Mouse (Mus musculus): ENCODE results near the gene Btnl6. TPM values are rescaled to one million over a fixed set of nuclear protein-coding genes. Genes with fewer than 3 reads are reported as not detected.
"Not testable (repeated sequence)": the region's sequence is repeated elsewhere in the genome, so short reads cannot be mapped to it uniquely, and the experiment has no call there.

Gene Btnl6
- total RNA-seq (2021), result not detected
- long read RNA-seq, experiment 1, result 0 reads
- long read RNA-seq, experiment 2, result 0 reads

DNA sequence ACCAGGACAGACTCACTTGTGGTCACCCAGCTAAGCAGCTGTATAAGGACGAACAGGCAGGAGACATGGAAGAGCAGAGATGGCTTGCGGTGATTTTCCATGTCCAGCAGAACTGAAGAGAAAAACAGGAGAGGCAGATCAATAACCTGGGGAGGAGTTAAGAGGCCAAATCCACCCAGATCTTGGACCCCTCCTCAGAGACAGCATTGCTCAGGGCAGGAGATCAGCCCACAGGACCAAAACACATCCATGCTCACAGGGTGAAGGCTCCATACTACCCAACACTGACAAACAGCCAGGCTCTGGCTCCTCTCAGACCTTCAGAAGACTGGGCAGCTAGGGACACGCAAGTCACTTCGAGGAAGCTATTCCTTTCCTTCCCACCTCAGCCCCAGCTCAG lies at the start of gene Btnl6:
TSS of gene Btnl6 (minus strand) at position 101 of the 400 bp plus-strand sequence.
- intact Hi-C loops (cut with DNase I), result no loop called here
- no peak for DNase-seq

DNA sequence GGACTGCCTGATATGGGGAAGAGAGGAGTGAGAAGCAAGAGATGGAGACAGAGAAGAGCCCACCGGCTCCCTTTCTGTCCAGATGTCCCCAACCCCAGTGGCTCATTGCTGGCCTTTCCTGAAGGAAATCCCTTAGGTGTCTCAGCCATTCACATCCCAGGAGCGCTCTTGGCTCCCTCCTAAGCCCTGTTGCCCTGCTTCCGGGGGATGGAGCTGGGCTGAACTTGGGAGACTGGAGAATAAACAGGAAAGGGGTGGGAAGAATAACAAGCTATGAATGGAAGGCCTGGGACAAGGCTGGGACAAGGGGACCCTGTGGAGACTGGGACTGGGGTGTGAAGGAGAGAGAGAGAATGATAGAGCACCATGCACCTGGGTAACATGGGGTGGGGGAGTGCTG lies 47.6 kb upstream of the Btnl6 start:
- intact Hi-C loops (cut with DNase I), result no loop called here
- DNase-seq, result no peak

DNA sequence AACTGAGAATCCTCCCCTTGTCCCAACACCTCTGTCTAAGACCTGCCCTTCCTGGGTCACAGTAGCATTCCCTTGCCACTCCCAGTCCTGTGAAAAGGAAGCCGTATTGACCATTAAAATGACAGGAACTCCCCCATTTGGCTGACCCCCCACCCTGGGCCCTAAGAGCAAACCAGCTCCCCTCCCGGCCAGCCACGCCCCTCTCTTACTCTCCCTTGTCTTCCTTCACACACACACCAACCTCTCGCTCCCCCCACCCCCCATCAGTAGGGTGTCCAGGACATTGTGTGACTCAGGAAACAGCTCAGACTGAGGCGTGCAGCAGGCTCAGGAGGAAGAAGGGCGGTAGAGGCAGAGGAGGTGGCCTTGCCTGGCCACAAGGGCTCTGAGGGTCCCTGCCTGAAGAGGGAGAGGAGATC lies 46.9 kb upstream of the Btnl6 start, which contains the start of gene Notch4:
TSS of gene Notch4 (plus strand) at position 266 of the 419 bp plus-strand sequence.
- DNase-seq, result peak in 1 of 2 experiments; percentile 36
- intact Hi-C loops (cut with DNase I), result no loop called here

DNA sequence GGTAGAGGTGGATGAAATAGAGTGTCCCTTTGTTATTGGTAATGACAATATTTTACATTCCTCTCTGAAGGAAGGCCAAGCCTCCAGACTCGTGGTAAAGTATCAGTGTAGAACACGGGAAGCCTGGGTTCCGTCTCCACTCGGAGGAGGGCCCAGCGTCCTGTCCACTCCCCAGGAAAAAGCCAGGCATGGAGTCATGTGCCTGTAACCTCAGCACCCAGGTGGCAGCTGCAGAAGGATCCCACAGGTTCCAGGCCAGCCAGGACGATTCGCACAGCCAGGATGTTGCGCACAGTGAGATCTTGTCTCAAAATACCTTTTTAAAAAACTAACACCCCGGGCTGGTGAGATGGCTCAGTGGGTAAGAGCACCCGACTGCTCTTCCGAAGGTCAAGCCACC lies 46.2 kb upstream of the Btnl6 start:
- DNase-seq, result no peak
- intact Hi-C loops (cut with DNase I), result no loop called here

DNA sequence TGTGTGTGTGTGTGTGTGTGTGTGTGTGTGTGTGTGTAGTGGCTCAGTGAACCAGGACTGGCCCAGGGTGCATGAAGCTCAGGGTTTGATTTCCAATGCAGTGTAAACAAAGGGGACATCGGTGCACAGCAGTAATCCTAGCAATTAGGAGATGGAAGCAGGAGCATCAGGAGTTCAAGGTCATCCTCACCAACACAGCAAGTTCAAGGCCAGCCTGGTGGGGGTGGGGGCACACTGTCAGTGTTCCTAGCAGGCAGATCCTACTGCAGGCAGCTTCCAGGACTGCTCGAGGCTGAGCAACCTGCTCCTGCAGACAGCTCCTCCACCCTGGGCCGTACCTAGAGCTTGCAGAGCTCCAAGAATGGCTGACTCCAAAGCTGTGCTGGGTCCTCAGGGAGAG lies 45.4 kb upstream of the Btnl6 start:
- intact Hi-C loops (cut with DNase I), result no loop called here

DNA sequence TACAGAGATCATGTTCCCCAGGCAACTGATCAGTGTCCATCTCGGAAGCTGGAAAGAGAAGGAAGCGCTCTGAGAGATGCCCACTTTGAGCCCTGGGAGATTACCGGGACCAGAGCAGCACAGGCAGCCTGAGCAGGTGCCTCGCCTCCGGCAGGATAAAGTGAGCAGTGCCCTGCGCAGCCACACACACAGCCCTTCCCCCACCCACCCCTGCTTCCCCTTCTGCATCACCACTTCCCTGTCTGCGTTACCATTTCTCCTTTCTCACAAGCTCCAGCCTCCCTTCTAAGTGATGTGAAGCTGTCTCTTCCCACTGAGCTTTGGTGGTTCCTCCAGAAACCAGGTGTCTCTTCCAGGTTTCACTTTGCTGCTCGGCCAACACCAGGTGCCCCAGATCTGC lies 44.0 kb upstream of the Btnl6 start:
- intact Hi-C loops (cut with DNase I), result no loop called here

More for the DNA sequence above, 45.4 kb upstream of the Btnl6 start:
- DNase-seq, result no peak

DNA sequence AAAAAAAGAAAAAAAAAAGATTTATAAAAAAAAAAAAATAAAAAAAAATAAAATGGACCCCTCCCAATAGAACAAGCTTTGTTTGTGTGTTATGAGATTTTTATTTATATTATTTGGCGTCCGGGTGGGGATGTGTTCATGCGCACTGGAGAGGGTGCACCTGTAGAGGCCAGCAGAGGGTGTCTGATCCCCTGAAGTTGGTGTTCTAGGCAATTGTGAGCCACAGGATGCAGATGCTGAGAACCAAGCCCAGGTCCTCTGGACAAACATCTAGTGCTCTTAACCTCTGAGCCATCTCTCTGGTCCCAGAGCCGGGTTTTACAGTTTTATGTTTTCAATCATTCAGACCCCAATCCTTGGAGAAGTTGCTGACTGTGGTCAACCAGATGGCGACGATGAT lies 43.3 kb upstream of the Btnl6 start:
- intact Hi-C loops (cut with DNase I), result no loop called here
- DNase-seq, result no peak

More for the DNA sequence above, 44.0 kb upstream of the Btnl6 start:
- DNase-seq, result no peak

DNA sequence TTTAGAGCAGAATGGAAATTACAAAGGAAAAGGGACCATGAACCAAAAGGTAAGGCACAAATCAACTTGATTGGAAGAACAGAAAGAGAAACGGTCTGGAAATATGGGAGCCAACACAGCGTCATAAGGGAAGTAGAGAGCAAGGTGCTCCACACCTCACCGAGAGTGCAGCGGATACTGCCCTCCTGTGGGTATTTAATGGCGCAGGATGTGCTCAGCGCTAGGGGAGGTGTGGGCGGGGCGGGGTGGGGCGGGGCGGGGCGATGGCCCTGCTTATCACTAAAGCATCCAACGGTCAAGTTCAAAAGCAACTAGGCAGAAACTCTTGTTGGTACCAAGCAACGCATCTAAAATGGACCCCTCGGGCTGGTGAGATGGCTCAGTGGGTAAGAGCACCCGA lies 42.7 kb upstream of the Btnl6 start:
- no peak for DNase-seq
- intact Hi-C loops (cut with DNase I), result no loop called here

DNA sequence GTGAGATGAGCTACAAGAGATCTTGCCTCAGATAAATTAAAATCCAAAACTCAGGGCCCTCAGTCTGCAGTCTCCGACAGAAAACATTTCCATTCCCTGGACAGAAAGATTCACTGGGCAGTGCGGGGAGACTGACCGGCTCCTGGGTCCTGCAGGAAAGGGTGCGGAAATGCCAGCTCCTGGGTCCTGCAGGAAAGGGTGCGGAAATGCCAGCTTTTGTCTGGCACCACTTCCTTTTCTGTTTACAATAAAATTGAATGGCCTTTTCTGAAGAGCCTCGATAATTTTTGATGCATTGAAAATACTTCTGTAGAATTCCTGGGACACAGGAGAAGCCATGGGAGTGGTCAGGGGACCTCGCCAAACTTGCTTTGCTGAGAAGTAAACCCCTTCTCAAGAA lies 42.0 kb upstream of the Btnl6 start:
- no peak for DNase-seq
- intact Hi-C loops (cut with DNase I), result no loop called here

DNA sequence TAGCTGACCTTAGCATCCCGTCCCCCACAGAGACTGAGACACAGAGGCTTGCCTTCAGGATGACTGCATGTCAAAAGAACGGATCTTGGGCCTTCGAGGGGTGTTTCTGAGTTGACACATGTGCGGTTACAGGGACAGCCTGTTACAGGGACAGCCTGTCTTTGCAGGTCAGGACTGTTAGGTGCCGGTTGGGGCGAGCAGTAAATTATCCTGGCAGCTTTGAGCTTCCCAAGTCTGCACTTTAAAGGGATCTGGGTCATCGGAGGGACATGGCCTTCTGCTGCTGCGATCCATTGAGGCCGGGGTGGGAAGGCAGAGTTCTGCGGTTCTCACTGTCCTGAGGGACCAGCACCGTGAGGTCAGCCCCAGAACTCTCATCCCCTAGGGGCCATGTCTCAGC lies 40.3 kb upstream of the Btnl6 start:
- intact Hi-C loops (cut with DNase I), result no loop called here
- no peak for DNase-seq

DNA sequence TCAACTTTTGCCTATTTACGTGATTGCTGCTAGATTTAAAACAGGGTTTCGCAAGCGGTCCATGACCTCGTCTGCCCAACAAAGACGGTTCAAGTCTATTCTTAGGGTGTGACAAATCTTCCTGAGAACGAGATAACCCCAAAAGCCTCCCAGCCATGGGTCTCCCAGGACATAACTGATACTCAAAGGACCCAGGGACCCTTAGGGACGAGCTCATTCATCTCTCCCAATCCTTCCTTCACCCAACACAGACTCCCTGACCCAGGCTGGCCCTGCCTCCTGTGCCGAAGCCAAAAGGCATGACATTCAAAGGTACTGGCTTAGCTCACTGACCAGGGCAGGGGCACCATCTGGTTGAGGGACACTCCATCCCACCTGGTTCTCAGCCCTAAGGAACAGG lies 39.3 kb upstream of the Btnl6 start:
- no peak for DNase-seq
- intact Hi-C loops (cut with DNase I), result no loop called here

DNA sequence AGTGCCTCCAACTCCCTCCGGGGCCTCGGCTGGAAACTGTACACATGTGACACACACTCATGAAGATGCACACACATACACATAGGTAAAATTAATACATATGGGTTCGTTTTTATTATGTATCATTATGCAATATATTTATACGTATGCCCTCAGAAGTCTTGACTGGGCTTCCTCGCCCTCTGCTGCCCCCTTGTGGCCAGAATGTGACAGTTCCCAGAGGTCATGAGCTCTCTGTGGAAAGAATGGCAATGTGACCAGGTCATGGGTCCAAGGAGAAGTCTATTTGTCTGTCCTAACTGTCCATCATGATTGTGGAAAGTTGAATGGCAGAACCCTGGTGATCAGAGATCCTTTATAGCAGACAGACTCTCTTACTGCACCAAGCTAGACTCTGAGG lies 38.3 kb upstream of the Btnl6 start:
- intact Hi-C loops (cut with DNase I), result no loop called here
- DNase-seq, result peak; percentile 68 to 70

DNA sequence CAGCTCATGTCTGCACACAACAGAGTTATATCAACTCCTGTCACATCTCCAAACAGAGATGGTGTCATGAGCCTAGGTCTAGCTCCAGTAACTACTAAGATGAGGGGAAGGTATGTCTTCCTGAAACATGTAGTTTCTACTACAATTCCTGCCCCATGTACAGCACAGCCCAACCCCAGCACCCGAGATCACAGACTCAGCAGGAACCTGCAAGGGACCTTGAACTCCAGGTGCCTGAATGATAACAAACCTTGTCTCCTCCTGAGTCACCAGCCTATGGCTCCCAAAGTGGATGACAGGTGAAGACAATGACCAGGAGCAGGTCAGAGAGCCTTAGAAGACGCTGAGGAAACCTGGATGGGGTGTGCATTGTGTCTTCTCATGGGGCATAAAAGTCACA lies 32.7 kb upstream of the Btnl6 start:
- no peak for DNase-seq
- intact Hi-C loops (cut with DNase I), result no loop called here

DNA sequence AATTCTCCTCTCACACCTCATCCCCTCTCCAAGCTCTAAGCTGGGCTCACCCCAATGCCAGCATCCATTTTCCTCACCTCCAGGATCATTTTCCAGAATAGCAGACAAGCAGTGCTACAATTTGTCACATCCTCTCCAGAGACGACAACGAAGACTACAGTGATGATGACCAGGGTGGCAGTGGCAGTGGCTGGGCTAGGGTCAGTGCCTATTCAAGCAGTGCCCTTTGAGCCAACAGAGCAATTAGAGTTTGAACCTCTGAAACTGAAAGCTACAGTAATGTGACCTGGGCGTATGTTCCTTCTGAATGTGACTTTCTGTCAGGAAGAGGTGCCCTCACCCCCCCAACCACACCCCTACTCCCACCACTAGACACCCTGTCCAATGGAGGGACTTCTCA lies 32.0 kb upstream of the Btnl6 start:
- intact Hi-C loops (cut with DNase I), result no loop called here
- no peak for DNase-seq

DNA sequence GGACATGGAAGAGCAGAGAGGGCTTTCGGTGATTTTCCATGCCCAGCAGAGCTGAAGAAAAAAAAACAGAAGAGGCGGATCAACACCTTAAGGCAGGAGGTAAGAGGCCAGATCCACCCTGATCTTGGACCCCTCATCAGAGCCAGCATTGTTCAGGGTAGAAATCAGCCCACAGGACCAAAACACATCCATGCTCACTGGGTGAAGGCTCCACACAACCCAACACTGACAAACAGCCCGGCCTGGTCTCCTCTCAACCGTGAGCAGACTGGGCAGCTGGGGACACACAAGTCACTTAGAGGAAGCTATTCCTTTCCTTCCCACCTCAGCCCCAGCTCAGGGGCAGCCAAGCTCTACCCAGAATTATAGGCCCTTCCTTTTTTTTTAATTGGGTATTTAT lies 30.4 kb upstream of the Btnl6 start:
- intact Hi-C loops (cut with DNase I), result no loop called here
- DNase-seq, result no peak

DNA sequence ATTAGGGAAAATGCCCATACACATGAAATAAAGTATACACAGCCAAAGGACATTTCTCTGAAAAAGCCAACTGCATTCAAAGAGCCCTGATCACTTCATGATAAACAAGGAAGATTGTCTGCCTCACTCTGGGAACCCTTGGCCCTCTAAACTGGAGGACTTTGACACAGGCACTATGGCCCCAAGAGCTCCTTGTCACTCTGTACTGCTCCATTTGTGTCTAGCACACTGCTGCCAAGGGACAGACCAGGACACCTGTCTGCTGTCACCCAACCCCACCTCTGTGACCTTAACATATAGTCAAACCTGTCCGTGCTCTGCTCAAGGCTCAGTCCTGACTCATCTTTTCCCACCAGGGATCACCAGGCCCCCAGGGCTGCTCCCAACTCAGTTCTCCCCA lies 29.6 kb upstream of the Btnl6 start:
- intact Hi-C loops (cut with DNase I), result no loop called here
- no peak for DNase-seq

DNA sequence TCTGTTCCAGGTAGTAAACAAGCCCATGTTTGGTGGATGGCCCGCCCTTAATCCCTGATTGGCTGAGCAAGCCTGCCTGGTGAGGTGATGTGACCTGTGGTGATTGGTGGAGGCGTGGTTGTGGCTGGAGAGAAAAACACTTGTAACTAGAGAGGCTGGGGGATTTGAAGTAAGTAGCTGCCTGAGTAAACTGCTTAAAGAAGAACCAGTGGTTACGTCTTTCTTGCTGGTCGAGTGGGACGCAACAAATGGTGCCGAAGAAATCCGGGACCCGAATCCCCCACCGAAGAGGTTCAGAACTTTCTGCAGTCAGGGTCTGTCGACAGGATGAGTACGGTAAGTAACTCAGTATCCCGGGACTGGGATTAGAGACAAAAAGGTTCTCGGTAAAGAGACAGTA lies 26.4 kb upstream of the Btnl6 start:
- DNase-seq; intact Hi-C loops (cut with DNase I): not testable (repeated sequence)

DNA sequence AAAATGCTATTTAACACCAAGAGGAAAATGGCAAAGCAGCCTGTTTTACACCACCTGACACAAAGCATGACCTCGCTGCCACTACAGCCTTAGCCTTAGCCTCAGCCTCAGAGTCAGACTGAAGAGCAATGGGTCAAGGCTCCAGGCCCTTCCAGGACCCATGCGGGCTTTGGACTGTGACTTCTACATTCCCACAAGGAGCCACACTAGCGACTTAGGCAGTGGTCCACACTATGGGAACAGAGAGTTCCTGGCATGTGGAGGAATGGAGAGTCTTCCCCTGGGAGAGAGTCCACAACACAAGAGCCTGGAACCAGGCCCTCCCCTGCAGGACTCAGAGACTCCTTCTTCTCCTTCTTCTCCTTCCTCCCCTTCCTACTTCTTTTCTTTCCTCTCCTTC lies 15.5 kb upstream of the Btnl6 start:
- intact Hi-C loops (cut with DNase I), result no loop called here
- no peak for DNase-seq

DNA sequence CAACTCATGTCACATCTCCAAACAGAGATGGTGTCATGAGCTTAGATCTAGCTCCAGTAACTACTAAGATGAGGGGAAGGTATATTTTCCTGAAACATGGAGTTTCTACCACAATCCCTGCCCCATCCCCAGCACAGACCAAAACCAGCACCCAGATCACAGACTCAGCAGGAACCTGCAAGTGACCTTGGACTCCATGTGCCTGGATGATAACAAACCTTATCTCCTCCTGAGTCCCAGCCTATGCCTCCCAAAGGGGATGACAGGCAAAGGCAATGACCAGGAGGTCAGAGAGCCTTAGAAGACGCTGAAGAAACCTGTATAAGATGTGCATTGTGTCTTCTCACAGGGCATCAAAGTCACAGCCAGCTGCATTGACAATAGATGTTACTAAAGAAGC lies 1.8 kb upstream of the Btnl6 start:
- intact Hi-C loops (cut with DNase I), result no loop called here
- no peak for DNase-seq

DNA sequence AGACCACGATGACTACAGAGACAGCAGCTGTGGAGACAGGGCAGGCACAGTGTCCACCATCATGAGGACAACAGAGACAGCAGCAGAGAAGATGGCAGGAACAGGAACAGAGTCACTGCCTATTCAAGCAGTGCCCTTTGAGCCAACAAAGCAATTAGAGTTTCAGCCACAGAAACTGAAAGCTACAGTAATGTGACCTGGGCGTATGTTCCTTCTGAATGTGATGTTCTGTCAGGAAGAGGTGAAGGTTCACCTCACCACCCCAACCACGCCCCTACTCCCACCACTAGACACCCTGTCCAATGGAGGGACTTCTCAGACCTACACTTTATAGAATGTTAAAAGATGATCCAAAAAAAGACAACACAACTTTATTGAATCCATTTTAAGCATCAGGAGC lies 1.4 kb upstream of the Btnl6 start:
- DNase-seq; intact Hi-C loops (cut with DNase I): not testable (repeated sequence)

DNA sequence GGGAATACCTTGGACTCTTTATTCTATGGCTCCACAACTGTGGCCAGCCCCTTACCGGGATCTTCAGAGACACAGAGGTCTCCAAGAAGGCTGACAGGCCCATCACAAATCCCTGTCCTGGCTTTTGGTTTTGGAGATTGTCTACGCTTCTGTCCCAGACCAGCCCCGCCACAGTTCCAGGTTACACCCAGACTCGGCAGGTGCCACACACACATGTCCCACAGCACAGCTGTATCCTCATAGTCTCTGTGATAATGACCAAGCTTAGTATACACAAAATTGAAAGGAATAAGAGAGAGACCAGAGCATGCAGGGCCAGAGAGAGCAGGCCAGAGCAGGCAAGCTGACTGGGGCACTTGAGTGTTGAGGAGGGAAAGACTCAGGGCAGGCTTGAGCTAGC lies 643 bp upstream of the Btnl6 start:
- no peak for DNase-seq
- intact Hi-C loops (cut with DNase I), result no loop called here

DNA sequence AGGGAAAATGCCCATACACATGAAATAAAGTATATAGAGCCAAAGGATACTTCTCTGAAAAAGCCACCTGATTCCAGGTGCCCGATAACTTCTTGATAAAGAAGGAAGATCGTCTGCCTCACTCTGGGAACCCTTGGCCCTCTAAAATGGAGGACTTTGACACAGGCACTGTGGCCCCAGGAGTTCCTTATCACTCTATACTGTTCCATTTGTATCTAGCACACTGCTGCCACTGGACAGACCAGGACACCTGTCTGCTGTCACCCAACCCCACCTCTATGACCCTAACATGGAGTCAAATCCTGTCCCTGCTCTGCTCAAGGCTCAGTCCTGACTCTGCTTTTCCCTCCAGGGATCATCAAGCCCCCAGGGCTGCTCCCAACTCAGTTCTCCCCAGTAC lies 638 bp downstream of the Btnl6 start:
- DNase-seq, result no peak
- intact Hi-C loops (cut with DNase I), result no loop called here

DNA sequence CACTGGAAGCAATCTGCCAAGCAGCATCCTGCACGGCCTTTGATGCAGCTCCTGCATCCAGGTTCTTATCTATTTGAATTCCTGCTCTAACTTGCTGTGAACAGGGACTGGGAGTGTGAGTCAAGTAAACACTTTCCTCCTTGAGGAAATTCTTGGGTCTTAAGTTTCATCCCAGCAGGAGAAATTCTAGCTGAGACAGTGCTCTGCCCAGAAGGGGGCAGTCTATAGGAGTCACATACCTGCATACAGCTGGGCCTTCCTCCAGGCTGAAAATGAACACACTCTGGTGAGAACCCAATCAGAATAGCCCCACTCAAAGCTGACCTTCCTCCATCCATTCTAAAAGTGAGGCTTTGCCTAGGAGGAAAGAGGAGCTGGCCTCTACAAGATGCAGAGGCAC lies 5.4 kb downstream of the Btnl6 start:
- not testable (repeated sequence) for DNase-seq
- intact Hi-C loops (cut with DNase I), result loop anchor here (5.0 kb wide), 1 partner anchor 39 kb away; no protein-coding TSS in a partner anchor
